Comparison of ENCODE assay signal across 8 mouse cellular contexts in genomic region chr11:57747294-57748080, GRCm38 (mm10). TPM values are rescaled to one million over a fixed set of nuclear protein-coding genes. Genes with fewer than 3 reads are reported as not detected.
DNase-seq lines count a peak whose midpoint lies in the region; ATAC-seq and TF ChIP-seq lines count a peak whose summit lies in the region.

No protein-coding gene starts in this region.

- peak; percentile 11 for DNase-seq in kidney, adult 11 months
- peak; percentile 43 to 59 for DNase-seq in CD8-positive naive resting alpha-beta T cell, adult 2 months (ENCODE audit: low read depth in 2 of 2, low spot score in 2 of 2)
- peak; percentile 67 for DNase-seq in adrenal gland, adult 2 months
- peak; percentile 22 for DNase-seq in gastrocnemius, postnatal 14 days
- no peak for DNase-seq in lung, postnatal 0 days (ENCODE audit: low spot score)
- DNase-seq in stomach, postnatal 0 days (ENCODE audit: low spot score), result peak; percentile 21
- DNase-seq in left cerebral cortex, adult 11 months (ENCODE audit: low spot score), result no peak

- no peak overlapping the region for H3K4me3 ChIP-seq in kidney, embryonic 14.5 days (ENCODE audit: low read length)
- H3K4me3 ChIP-seq in lung, postnatal 0 days (ENCODE audit: low read depth, low read length), result no peak overlapping the region
- H3K4me3 ChIP-seq in stomach, postnatal 0 days (ENCODE audit: low read depth, low read length), result no peak overlapping the region

- H3K27ac ChIP-seq in kidney, embryonic 14.5 days (ENCODE audit: low read depth, low read length), result no peak overlapping the region
- H3K27ac ChIP-seq in lung, postnatal 0 days (ENCODE audit: low read length), result no peak overlapping the region
- H3K27ac ChIP-seq in stomach, postnatal 0 days (replicated peaks), result no peak overlapping the region

- no peaks in the 10 kb centered on the region for H3K27me3 ChIP-seq in kidney, embryonic 14.5 days (ENCODE audit: control insufficient read depth, insufficient read depth, low read length)
- no peaks in the 10 kb centered on the region for H3K27me3 ChIP-seq in lung, postnatal 0 days (replicated peaks; ENCODE audit: insufficient read depth, low read length)
- H3K27me3 ChIP-seq in stomach, postnatal 0 days (ENCODE audit: control insufficient read depth, insufficient read depth, low read length), result no peaks in the 10 kb centered on the region

- TF ChIP-seq EP300 in lung, postnatal 0 days (IDR thresholded peaks at IDR 0.05), result no peak
- TF ChIP-seq EP300 in stomach, postnatal 0 days (optimal IDR thresholded peaks at IDR 0.05), result no peak

- no peak overlapping the region for H3K9ac ChIP-seq in kidney, embryonic 14.5 days (ENCODE audit: low read depth, low read length)
- no peak overlapping the region for H3K9ac ChIP-seq in lung, postnatal 0 days (replicated peaks; ENCODE audit: low read depth)
- no peak overlapping the region for H3K9ac ChIP-seq in stomach, postnatal 0 days (ENCODE audit: low read length)

- peak; percentile 73 for TF ChIP-seq CTCF in lung, postnatal 0 days (IDR thresholded peaks at IDR 0.05)
- peak; percentile 71 for TF ChIP-seq CTCF in stomach, postnatal 0 days (IDR thresholded peaks at IDR 0.05; ENCODE audit: low read depth)

- no peak for ATAC-seq in kidney, embryonic 14.5 days (ENCODE audit: low FRiP score, low TSS enrichment)
- ATAC-seq in lung, postnatal 0 days, result no peak
- no peak for ATAC-seq in stomach, postnatal 0 days (ENCODE audit: low FRiP score, low TSS enrichment)

- H3K36me3 ChIP-seq in kidney, embryonic 14.5 days (ENCODE audit: control insufficient read depth, insufficient read depth, low read length), result no peaks in the 10 kb centered on the region
- no peaks in the 10 kb centered on the region for H3K36me3 ChIP-seq in lung, postnatal 0 days (ENCODE audit: insufficient read depth, low read length)
- no peaks in the 10 kb centered on the region for H3K36me3 ChIP-seq in stomach, postnatal 0 days (ENCODE audit: control insufficient read depth, insufficient read depth, low read length)

- intact Hi-C loops in gastrocnemius, postnatal 14 days (cut with DNase I; ENCODE audit: low total_unique reads), result no loop called here

- H3K9me3 ChIP-seq in kidney, embryonic 14.5 days (ENCODE audit: control insufficient read depth, low read length), result no peaks in the 10 kb centered on the region
- no peaks in the 10 kb centered on the region for H3K9me3 ChIP-seq in lung, postnatal 0 days (ENCODE audit: low read length)
- no peaks in the 10 kb centered on the region for H3K9me3 ChIP-seq in stomach, postnatal 0 days (ENCODE audit: control insufficient read depth, low read length)

- WGBS in kidney, embryonic 14.5 days, result 63% methylated on average over 19 of the region's 19 CpGs
- WGBS in lung, postnatal 0 days, result 76% methylated on average over 19 of the region's 19 CpGs
- 71% methylated on average over 19 of the region's 19 CpGs for WGBS in stomach, postnatal 0 days

- peaks cover under 1% of the 10 kb centered on the region; the same call in 1 of the 2 replicates for H3K4me1 ChIP-seq in kidney, embryonic 14.5 days (ENCODE audit: control insufficient read depth, insufficient read depth, low read length)
- H3K4me1 ChIP-seq in lung, postnatal 0 days (ENCODE audit: insufficient read depth, low read depth, low read length), result no peaks in the 10 kb centered on the region
- no peaks in the 10 kb centered on the region for H3K4me1 ChIP-seq in stomach, postnatal 0 days (replicated peaks; ENCODE audit: control insufficient read depth, insufficient read depth)

- no peak overlapping the region for H3K4me2 ChIP-seq in kidney, embryonic 14.5 days (replicated peaks; ENCODE audit: low read depth, low read length)
- H3K4me2 ChIP-seq in lung, postnatal 0 days (replicated peaks; ENCODE audit: low read depth, low read length), result no peak overlapping the region
- no peak overlapping the region for H3K4me2 ChIP-seq in stomach, postnatal 0 days (replicated peaks; ENCODE audit: low read depth)

RNA-seq across cellular contexts. Expression of gene Sap30l, which starts 54.0 kb away (rescaled TPM):
- 15.0 and 19.0 TPM in 2 replicates for polyA plus RNA-seq in kidney, embryonic 14.5 days (2014; fragmentation: Nextera tagmentation; extraction: Ambion mirVana)
- 10 to 100 TPM; 55.8 to 55.9 TPM for total RNA-seq in adrenal gland, adult 2 months (2021)
- polyA plus RNA-seq in adrenal gland, adult 2 months (2012; rRNA removed), result 77.8 and 86.8 TPM in 2 replicates
- 10 to 100 TPM; 22.9 to 24.5 TPM for total RNA-seq in gastrocnemius, postnatal 14 days (2021)
- polyA plus RNA-seq in lung, postnatal 0 days (2015; fragmentation: Nextera tagmentation; extraction: Ambion mirVana), result 16.7 and 16.8 TPM in 2 replicates
- polyA plus RNA-seq in stomach, postnatal 0 days (2015; fragmentation: Nextera tagmentation; extraction: Ambion mirVana), result 8.7 TPM in 2 replicates

Comparison
In these comparisons a context has a peak if more than half of its experiments do, and no peak if none do; other contexts are left out.
1. DNase-seq: peak in kidney, adult 11 months (single experiment), CD8-positive naive resting alpha-beta T cell, adult 2 months (2 of 2), adrenal gland, adult 2 months (single experiment), gastrocnemius, postnatal 14 days (single experiment) and stomach, postnatal 0 days (single experiment); none in lung, postnatal 0 days (single experiment) and left cerebral cortex, adult 11 months (single experiment).